33 mouse cellular contexts compared by ENCODE assay signal in genomic region chrX:7966161-7966560, GRCm38 (mm10). TPM values are rescaled to one million over a fixed set of nuclear protein-coding genes. Genes with fewer than 3 reads are reported as not detected.
DNase-seq lines count a peak whose midpoint lies in the region; ATAC-seq and TF ChIP-seq lines count a peak whose summit lies in the region.
"Had no signal": no experiment of that assay in that cellular context is flagged by ENCODE, and none has a peak within 500 bp of the region (broad histone marks: within the 10 kb centered on the region; RNA-seq: fewer than 3 reads in every experiment).

No protein-coding gene starts in this region.

- peaks cover 76% of the 10 kb centered on the region for H3K36me3 ChIP-seq in erythroblast, embryonic 14.5 days (ENCODE audit: control insufficient read depth)
- H3K36me3 ChIP-seq in megakaryocyte, embryonic 14.5 days (replicated peaks; ENCODE audit: low read length), result peaks cover 41% of the 10 kb centered on the region
- H3K36me3 ChIP-seq in liver, embryonic 15.5 days (replicated peaks), result peaks cover 26% of the 10 kb centered on the region
- no peaks in the 10 kb centered on the region for H3K36me3 ChIP-seq in kidney, embryonic 15.5 days
- H3K36me3 ChIP-seq: embryonic facial prominence, embryonic 13.5 days; heart, embryonic 15.5 days; hindbrain, embryonic 15.5 days; limb, embryonic 15.5 days; midbrain, embryonic 13.5 days had no signal

- 54% methylated on average over 4 of the region's 4 CpGs for WGBS in bone marrow, adult 2 months
- WGBS in liver, embryonic 15.5 days (ENCODE audit: insufficient replicate concordance), result 20% methylated on average over 4 of the region's 4 CpGs
- 79% methylated on average over 4 of the region's 4 CpGs for WGBS in kidney, embryonic 15.5 days

- no peak for ATAC-seq in erythroblast, adult 5-6 weeks (replicated peaks; ENCODE audit: low FRiP score, poor library complexity, severe bottlenecking)
- ATAC-seq in megakaryocyte, adult 5-6 weeks (ENCODE audit: poor library complexity, severe bottlenecking), result no peak
- ATAC-seq in liver, embryonic 15.5 days (ENCODE audit: insufficient read depth), result peak; percentile 16; the same call in 1 of the 2 replicates
- no peak for ATAC-seq in kidney, embryonic 15.5 days (replicated peaks; ENCODE audit: low FRiP score)
- ATAC-seq: forebrain, embryonic 14.5 days; lung, postnatal 0 days; midbrain, embryonic 13.5 days had no signal

- no peaks in the 10 kb centered on the region; the same call in 1 of the 2 replicates for H3K27me3 ChIP-seq in erythroblast, embryonic 14.5 days (ENCODE audit: control insufficient read depth)
- no peaks in the 10 kb centered on the region for H3K27me3 ChIP-seq in megakaryocyte, embryonic 14.5 days (replicated peaks)
- H3K27me3 ChIP-seq in liver, embryonic 15.5 days, result no peaks in the 10 kb centered on the region
- no peaks in the 10 kb centered on the region for H3K27me3 ChIP-seq in kidney, embryonic 15.5 days
- H3K27me3 ChIP-seq: embryonic facial prominence, embryonic 13.5 days; heart, embryonic 15.5 days; hindbrain, embryonic 15.5 days; limb, embryonic 15.5 days; midbrain, embryonic 13.5 days had no signal

- H3K9me3 ChIP-seq in erythroblast, embryonic 14.5 days (ENCODE audit: control insufficient read depth, low read length), result no peaks in the 10 kb centered on the region; the same call in 1 of the 2 replicates
- H3K9me3 ChIP-seq in megakaryocyte, embryonic 14.5 days, result no peaks in the 10 kb centered on the region
- H3K9me3 ChIP-seq in liver, embryonic 15.5 days (replicated peaks), result no peaks in the 10 kb centered on the region
- H3K9me3 ChIP-seq in kidney, embryonic 15.5 days (replicated peaks), result no peaks in the 10 kb centered on the region
- H3K9me3 ChIP-seq: embryonic facial prominence, embryonic 13.5 days; heart, embryonic 15.5 days; hindbrain, embryonic 15.5 days; limb, embryonic 15.5 days; midbrain, embryonic 13.5 days had no signal

- peak; percentile 24; the same call in 1 of the 2 replicates for TF ChIP-seq POLR2A in bone marrow, adult 2 months (IDR thresholded peaks at IDR 0.05; ENCODE audit: borderline replicate concordance, control insufficient read depth, low read depth, low read length)

- peak overlapping the region; percentile 91 for H3K4me3 ChIP-seq in erythroblast, embryonic 14.5 days (replicated peaks)
- H3K4me3 ChIP-seq in megakaryocyte, embryonic 14.5 days (replicated peaks), result peak overlapping the region; percentile 95
- peak overlapping the region; percentile 90 for H3K4me3 ChIP-seq in bone marrow, adult 2 months (replicated peaks; ENCODE audit: control insufficient read depth, low read depth, low read length)
- peak overlapping the region; percentile 68 for H3K4me3 ChIP-seq in liver, embryonic 15.5 days (replicated peaks)
- H3K4me3 ChIP-seq in kidney, embryonic 15.5 days (replicated peaks), result no peak overlapping the region
- H3K4me3 ChIP-seq: embryonic facial prominence, embryonic 13.5 days; heart, embryonic 15.5 days; hindbrain, embryonic 15.5 days; limb, embryonic 15.5 days; midbrain, embryonic 13.5 days had no signal

- no peak for DNase-seq in ovary, postnatal 10 days (ENCODE audit: low spot score)
- DNase-seq: adrenal gland, adult 8-10 months; cerebellum, adult 8-10 months; cerebellum, postnatal 36 days; embryo, embryonic 11 days; kidney, adult 2 months; kidney, postnatal 10 days; left cerebral cortex, postnatal 4 days; right cerebral cortex, postnatal 14 days; spleen, adult 18-20 months; thymus, adult 18-20 months had no signal

- H3K4me2 ChIP-seq in liver, embryonic 15.5 days, result peak overlapping the region; percentile 68
- no peak overlapping the region for H3K4me2 ChIP-seq in kidney, embryonic 15.5 days
- H3K4me2 ChIP-seq: embryonic facial prominence, embryonic 13.5 days; heart, embryonic 15.5 days; hindbrain, embryonic 15.5 days; limb, embryonic 15.5 days; midbrain, embryonic 13.5 days had no signal

- H3K27ac ChIP-seq in bone marrow, adult 2 months (ENCODE audit: control insufficient read depth, insufficient read depth, low read depth, low read length, poor library complexity), result peak overlapping the region; percentile 78
- peak overlapping the region; percentile 93 for H3K27ac ChIP-seq in liver, embryonic 15.5 days (replicated peaks)
- no peak overlapping the region for H3K27ac ChIP-seq in kidney, embryonic 15.5 days
- H3K27ac ChIP-seq: embryonic facial prominence, embryonic 13.5 days; heart, embryonic 15.5 days; hindbrain, embryonic 15.5 days; limb, embryonic 15.5 days; midbrain, embryonic 13.5 days had no signal

- no peak for TF ChIP-seq CTCF in bone marrow, adult 2 months (IDR thresholded peaks at IDR 0.05; ENCODE audit: control insufficient read depth, insufficient read depth, low read length)

- peaks cover 65% of the 10 kb centered on the region for H3K4me1 ChIP-seq in erythroblast, embryonic 14.5 days (ENCODE audit: control insufficient read depth)
- peaks cover 54% of the 10 kb centered on the region for H3K4me1 ChIP-seq in megakaryocyte, embryonic 14.5 days
- no peaks in the 10 kb centered on the region; the same call in 1 of the 2 replicates for H3K4me1 ChIP-seq in bone marrow, adult 2 months (ENCODE audit: control insufficient read depth, insufficient read depth, low read length)
- H3K4me1 ChIP-seq in liver, embryonic 15.5 days (replicated peaks), result peaks cover 38% of the 10 kb centered on the region
- H3K4me1 ChIP-seq in kidney, embryonic 15.5 days, result no peaks in the 10 kb centered on the region
- H3K4me1 ChIP-seq: embryonic facial prominence, embryonic 13.5 days; heart, embryonic 15.5 days; hindbrain, embryonic 15.5 days; limb, embryonic 15.5 days; midbrain, embryonic 13.5 days had no signal

- peak overlapping the region; percentile 72 for H3K9ac ChIP-seq in liver, embryonic 15.5 days
- H3K9ac ChIP-seq in kidney, embryonic 15.5 days, result no peak overlapping the region
- H3K9ac ChIP-seq: embryonic facial prominence, embryonic 13.5 days; heart, embryonic 15.5 days; hindbrain, embryonic 15.5 days; limb, embryonic 15.5 days; midbrain, embryonic 13.5 days had no signal

RNA-seq across cellular contexts. Expression of gene Gata1, which starts 11.7 kb away (rescaled TPM):
- 36.7 and 43.1 TPM in 2 replicates for polyA plus RNA-seq in erythroblast, embryonic 14.5 days (2012)
- total RNA-seq in erythroblast, adult 5-6 weeks (2015; ENCODE audit: low replicate concordance), result 45.1 and 78.6 TPM in 2 replicates
- total RNA-seq in erythroblast, adult 5-6 weeks (2017; ENCODE audit: low replicate concordance), result 29.3 and 49.9 TPM in 2 replicates
- polyA plus RNA-seq in megakaryocyte, embryonic 14.5 days (2012; ENCODE audit: insufficient read depth, low replicate concordance), result 227 and 1,046 TPM in 2 replicates
- total RNA-seq in megakaryocyte, adult 5-6 weeks (2015), result 5.8 and 7.1 TPM in 2 replicates
- total RNA-seq in megakaryocyte, adult 5-6 weeks (2017), result 5.6 and 7.6 TPM in 2 replicates
- polyA plus RNA-seq in bone marrow, adult 2 months (2011; ENCODE audit: insufficient read depth, insufficient read length, low replicate concordance, missing spikeins), result 91.2 and 137 TPM in 2 replicates
- 117 and 126 TPM in 2 replicates for polyA plus RNA-seq in liver, embryonic 15.5 days (2015; fragmentation: Nextera tagmentation; extraction: Ambion mirVana)
- polyA plus RNA-seq in kidney, embryonic 15.5 days (2015; fragmentation: Nextera tagmentation; extraction: Ambion mirVana), result 1.2 and 2.3 TPM in 2 replicates
- total RNA-seq: layer of hippocampus, adult 18-20 months; layer of hippocampus, postnatal 14 days; left cerebral cortex, adult 8-10 months; left cerebral cortex, postnatal 4 days had no signal
- polyA plus RNA-seq: frontal cortex, adult 2 months had no signal

RNA-seq across cellular contexts. Expression of gene Hdac6, which starts 18.5 kb away (rescaled TPM):
- 0.57 and 0.97 TPM in 2 replicates for polyA plus RNA-seq in erythroblast, embryonic 14.5 days (2012)
- 5.0 and 9.0 TPM in 2 replicates for total RNA-seq in erythroblast, adult 5-6 weeks (2015; ENCODE audit: low replicate concordance)
- total RNA-seq in erythroblast, adult 5-6 weeks (2017; ENCODE audit: low replicate concordance), result 2.4 and 6.8 TPM in 2 replicates
- polyA plus RNA-seq in megakaryocyte, embryonic 14.5 days (2012; ENCODE audit: insufficient read depth, low replicate concordance), result 0.96 and 16.9 TPM in 2 replicates
- total RNA-seq in megakaryocyte, adult 5-6 weeks (2015), result 6.4 and 7.5 TPM in 2 replicates
- total RNA-seq in megakaryocyte, adult 5-6 weeks (2017), result 8.0 and 9.3 TPM in 2 replicates
- polyA plus RNA-seq in bone marrow, adult 2 months (2011; ENCODE audit: insufficient read depth, insufficient read length, low replicate concordance, missing spikeins), result 8.3 and 17.0 TPM in 2 replicates
- 10.7 and 12.1 TPM in 2 replicates for polyA plus RNA-seq in liver, embryonic 15.5 days (2015; fragmentation: Nextera tagmentation; extraction: Ambion mirVana)
- polyA plus RNA-seq in kidney, embryonic 15.5 days (2015; fragmentation: Nextera tagmentation; extraction: Ambion mirVana), result 49.2 and 59.6 TPM in 2 replicates

RNA-seq across cellular contexts. Expression of gene Eras, which starts 37.8 kb away (rescaled TPM):
- polyA plus RNA-seq in erythroblast, embryonic 14.5 days (2012), result 0.06 TPM in 1 of 2 replicates, not detected in the other
- not detected in 2 replicates for total RNA-seq in erythroblast, adult 5-6 weeks (2015; ENCODE audit: low replicate concordance)
- total RNA-seq in erythroblast, adult 5-6 weeks (2017; ENCODE audit: low replicate concordance), result not detected in 2 replicates
- polyA plus RNA-seq in megakaryocyte, embryonic 14.5 days (2012; ENCODE audit: insufficient read depth, low replicate concordance), result not detected in 2 replicates
- not detected in 2 replicates for total RNA-seq in megakaryocyte, adult 5-6 weeks (2015)
- total RNA-seq in megakaryocyte, adult 5-6 weeks (2017), result not detected in 2 replicates
- 10.9 TPM in 1 of 2 replicates, not detected in the other for polyA plus RNA-seq in bone marrow, adult 2 months (2011; ENCODE audit: insufficient read depth, insufficient read length, low replicate concordance, missing spikeins)
- not detected in 2 replicates for polyA plus RNA-seq in liver, embryonic 15.5 days (2015; fragmentation: Nextera tagmentation; extraction: Ambion mirVana)
- not detected in 2 replicates for polyA plus RNA-seq in kidney, embryonic 15.5 days (2015; fragmentation: Nextera tagmentation; extraction: Ambion mirVana)
- total RNA-seq: adrenal gland, adult 8-10 months; gastrocnemius, adult 8-10 months; hematopoietic stem cell, adult 5-6 weeks; layer of hippocampus, adult 18-20 months; layer of hippocampus, postnatal 14 days; left cerebral cortex, adult 8-10 months; left cerebral cortex, postnatal 4 days had no signal
- polyA plus RNA-seq: embryonic facial prominence, embryonic 13.5 days; forebrain, embryonic 14.5 days; heart, embryonic 15.5 days; intestine, embryonic 14.5 days; kidney, adult 2 months; limb, embryonic 15.5 days; lung, postnatal 0 days; neural tube, embryonic 11.5 days had no signal

RNA-seq across cellular contexts. Expression of gene Pcsk1n, which starts 46.5 kb away (rescaled TPM):
- polyA plus RNA-seq in erythroblast, embryonic 14.5 days (2012), result 0.02 TPM in 1 of 2 replicates, not detected in the other
- total RNA-seq in erythroblast, adult 5-6 weeks (2015; ENCODE audit: low replicate concordance), result not detected in 2 replicates
- total RNA-seq in erythroblast, adult 5-6 weeks (2017; ENCODE audit: low replicate concordance), result not detected in 2 replicates
- 1.4 and 3.8 TPM in 2 replicates for polyA plus RNA-seq in megakaryocyte, embryonic 14.5 days (2012; ENCODE audit: insufficient read depth, low replicate concordance)
- total RNA-seq in megakaryocyte, adult 5-6 weeks (2015), result not detected in 2 replicates
- not detected in 2 replicates for total RNA-seq in megakaryocyte, adult 5-6 weeks (2017)
- polyA plus RNA-seq in bone marrow, adult 2 months (2011; ENCODE audit: insufficient read depth, insufficient read length, low replicate concordance, missing spikeins), result not detected in 2 replicates
- polyA plus RNA-seq in liver, embryonic 15.5 days (2015; fragmentation: Nextera tagmentation; extraction: Ambion mirVana), result 0.12 and 0.18 TPM in 2 replicates
- polyA plus RNA-seq in kidney, embryonic 15.5 days (2015; fragmentation: Nextera tagmentation; extraction: Ambion mirVana), result 1.7 and 7.7 TPM in 2 replicates
- total RNA-seq: gastrocnemius, adult 8-10 months; hematopoietic stem cell, adult 5-6 weeks had no signal

RNA-seq across cellular contexts. Expression of gene Glod5, which starts 52.1 kb away (rescaled TPM):
- not detected in 2 replicates for polyA plus RNA-seq in erythroblast, embryonic 14.5 days (2012)
- total RNA-seq in erythroblast, adult 5-6 weeks (2015; ENCODE audit: low replicate concordance), result not detected in 2 replicates
- total RNA-seq in erythroblast, adult 5-6 weeks (2017; ENCODE audit: low replicate concordance), result not detected in 2 replicates
- 0.94 TPM in 1 of 2 replicates, not detected in the other for polyA plus RNA-seq in megakaryocyte, embryonic 14.5 days (2012; ENCODE audit: insufficient read depth, low replicate concordance)
- total RNA-seq in megakaryocyte, adult 5-6 weeks (2015), result not detected in 2 replicates
- total RNA-seq in megakaryocyte, adult 5-6 weeks (2017), result not detected in 2 replicates
- not detected in 2 replicates for polyA plus RNA-seq in bone marrow, adult 2 months (2011; ENCODE audit: insufficient read depth, insufficient read length, low replicate concordance, missing spikeins)
- 0.26 and 0.36 TPM in 2 replicates for polyA plus RNA-seq in liver, embryonic 15.5 days (2015; fragmentation: Nextera tagmentation; extraction: Ambion mirVana)
- polyA plus RNA-seq in kidney, embryonic 15.5 days (2015; fragmentation: Nextera tagmentation; extraction: Ambion mirVana), result 0.35 TPM in 1 of 2 replicates, not detected in the other
- total RNA-seq: adrenal gland, adult 8-10 months; gastrocnemius, adult 8-10 months; hematopoietic stem cell, adult 5-6 weeks; layer of hippocampus, postnatal 14 days; left cerebral cortex, postnatal 4 days had no signal
- polyA plus RNA-seq: embryonic facial prominence, embryonic 13.5 days; intestine, embryonic 14.5 days; limb, embryonic 15.5 days; neural tube, embryonic 11.5 days had no signal

Comparison
In these comparisons a context has a peak if more than half of its experiments do, and no peak if none do; other contexts are left out.
1. RNA of gene Gata1, which starts 11.7 kb away (polyA plus RNA-seq): 227 to 1,046 TPM in megakaryocyte, embryonic 14.5 days, 117 to 126 TPM in liver, embryonic 15.5 days, 91.2 to 137 TPM in bone marrow, adult 2 months and 36.7 to 43.1 TPM in erythroblast, embryonic 14.5 days; 1.2 to 2.3 TPM in kidney, embryonic 15.5 days; every median in the first group is over 10 times any median in the second.